Mouse (Mus musculus) E14TG2a.4 (cell line): ENCODE results near the gene Fdxacb1.

Source experiments
- CTCF ChIP-seq: conservative IDR thresholded peaks from 2 replicates; pipeline ENCODE4 v1.5.1; 2014; ENCODE audit warnings: low read length
- POU5F1 ChIP-seq: IDR thresholded peaks from 2 replicates; pipeline ENCODE4 v1.6.1; 2014; ENCODE audit warnings: low read length, borderline replicate concordance

DNA sequence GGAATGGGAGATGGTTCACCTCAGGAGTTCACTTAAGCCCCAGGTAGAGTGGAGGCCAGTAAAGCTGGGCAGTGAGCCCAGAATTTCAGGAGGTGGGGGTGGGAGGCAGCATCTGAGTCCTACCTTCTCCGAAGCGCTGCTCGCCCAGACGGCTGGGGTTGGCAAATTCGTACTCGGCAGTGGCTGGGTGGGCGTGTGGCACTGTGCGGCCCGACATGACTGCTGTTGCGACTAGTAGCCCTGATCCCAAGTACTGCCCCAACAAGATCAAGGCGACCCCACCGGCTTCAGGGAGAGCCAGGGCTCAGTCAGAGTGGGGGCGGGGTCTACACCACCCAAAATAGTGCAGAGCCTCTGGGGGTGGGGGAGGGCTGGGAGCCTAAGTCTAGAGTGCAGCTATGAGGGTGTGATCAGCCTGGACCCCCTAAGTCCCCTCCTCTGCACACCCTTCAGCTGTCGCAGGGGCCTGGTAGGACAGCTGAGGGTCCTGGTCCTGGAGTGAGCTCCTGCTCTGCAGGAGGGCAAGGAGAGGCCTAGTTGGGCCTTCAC lies 15.9 kb upstream of the Fdxacb1 start, which contains the start of gene Hspb2:
- no peak for TF ChIP-seq CTCF
- TF ChIP-seq POU5F1, result no peak
